Mouse (Mus musculus) small intestine, adult 2 months (tissue): ENCODE measurements around the gene Ccdc124. TPM values are rescaled to one million over a fixed set of nuclear protein-coding genes. Genes with fewer than 3 reads are reported as not detected.

ENCODE experiments used
- H3K27ac ChIP-seq: fragments of 200-500 bp; 2 replicates; pipeline ENCODE4 v1.5.1; 2012; ENCODE audit warnings: low read depth, low read length, control low read depth, inconsistent platforms; ENCODE audit not compliant: insufficient read depth
- H3K27me3 ChIP-seq: fragments of 200-500 bp; 2 replicates; pipeline ENCODE4 v1.6.1; 2012; ENCODE audit warnings: mild to moderate bottlenecking, moderate library complexity, low read length, inconsistent platforms; ENCODE audit not compliant: control insufficient read depth, insufficient read depth
- H3K36me3 ChIP-seq: fragments of 200-500 bp; 2 replicates; pipeline ENCODE4 v1.6.1; 2012; ENCODE audit warnings: mild to moderate bottlenecking, low read length, control low read depth, inconsistent platforms; ENCODE audit not compliant: control insufficient read depth, insufficient read depth
- H3K4me1 ChIP-seq: fragments of 200-500 bp; 2 replicates; pipeline ENCODE4 v1.6.1; 2012; ENCODE audit warnings: low read length, inconsistent platforms, mixed read lengths; ENCODE audit not compliant: control insufficient read depth, insufficient read depth, insufficient read length
- H3K4me3 ChIP-seq: fragments of 200-500 bp; 2 replicates; pipeline ENCODE4 v1.5.1; 2012; ENCODE audit warnings: low read depth, mild to moderate bottlenecking, control low read depth, inconsistent platforms, low read length, moderate library complexity
- CTCF ChIP-seq: fragments of 200-500 bp; IDR thresholded peaks from 2 replicates; pipeline ENCODE4 v1.5.1; 2012; ENCODE audit warnings: low read depth, mild to moderate bottlenecking, control low read depth, inconsistent platforms, low read length, moderate library complexity, mixed read lengths; ENCODE audit not compliant: insufficient replicate concordance, insufficient read length; ENCODE audit errors: extremely low read depth
- POLR2A ChIP-seq: fragments of 200-500 bp; IDR thresholded peaks from 2 replicates; pipeline ENCODE4 v1.6.1; 2012; ENCODE audit warnings: low read depth, mild to moderate bottlenecking, control low read depth, inconsistent platforms, low read length, moderate library complexity
- WGBS: fragments of 180-500 bp; shearing (Covaris S2); methylation state at CpG from one replicate; pipeline ENCODE4 v1.1.7; 2018; 5-methylcytosine and 5-hydroxymethylcytosine counted together
- polyA plus RNA-seq: library from polyadenylated mRNA; depleted of rRNA; stranded (reverse); fragments of >200 nt; gene quantifications from 2 replicates; pipeline ENCODE4 v1.2.3, GENCODE M21; 2012

Gene Ccdc124
- polyA plus RNA-seq, 1 experiment = 64.7 TPM

GRCm38 (mm10) chr8:70838654-70839407 lies 34.9 kb downstream of the Ccdc124 start:
- H3K36me3 ChIP-seq = peaks cover 9% of the 10 kb centered on the region; the same call in 1 of the 2 replicates
- H3K27me3 ChIP-seq = no peaks in the 10 kb centered on the region
- H3K4me3 ChIP-seq = peak overlapping the region; percentile 72
- TF ChIP-seq CTCF (no peak), POLR2A (no peak)
- H3K27ac ChIP-seq = peak overlapping the region; percentile 87
- WGBS = 1% methylated on average over 66 of the region's 66 CpGs
- peaks cover 11% of the 10 kb centered on the region for H3K4me1 ChIP-seq

DNA sequence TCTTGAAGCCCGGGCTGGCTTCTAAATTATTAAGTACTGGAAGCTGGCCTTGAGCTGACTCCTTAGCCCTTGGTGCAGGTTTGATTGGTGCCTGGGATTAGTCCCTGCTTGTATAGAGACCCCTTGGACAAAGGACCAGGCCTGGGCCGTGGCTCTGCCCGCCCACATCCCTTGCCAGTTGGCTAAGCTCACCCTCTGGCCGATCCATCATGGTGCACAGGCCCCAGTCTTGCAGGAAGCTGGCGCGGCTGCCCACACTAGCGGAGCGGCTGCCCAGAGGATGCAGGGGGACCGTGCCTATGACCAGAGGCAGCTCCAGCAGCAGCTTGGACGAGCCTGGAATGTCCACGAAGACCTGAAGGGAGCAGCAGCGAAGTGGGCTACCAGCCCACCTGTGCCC lies 37.1 kb downstream of the Ccdc124 start:
- peaks cover 9% of the 10 kb centered on the region; the same call in 1 of the 2 replicates for H3K36me3 ChIP-seq
- H3K4me3 ChIP-seq = no peak overlapping the region
- no peaks in the 10 kb centered on the region for H3K27me3 ChIP-seq
- H3K4me1 ChIP-seq = peaks cover 17% of the 10 kb centered on the region
- WGBS = 90% methylated on average over 12 of the region's 12 CpGs
- TF ChIP-seq POLR2A (no peak), CTCF (no peak)
- no peak overlapping the region for H3K27ac ChIP-seq

GRCm38 (mm10) chr8:70834071-70834470 lies 39.7 kb downstream of the Ccdc124 start:
- Histone ChIP-seq H3K27ac (no peak overlapping the region), H3K4me1 (peaks cover 11% of the 10 kb centered on the region), H3K36me3 (peaks cover 9% of the 10 kb centered on the region; the same call in 1 of the 2 replicates), H3K4me3 (no peak overlapping the region), H3K27me3 (no peaks in the 10 kb centered on the region)
- WGBS = 93% methylated on average over 3 of the region's 3 CpGs
- no peak for TF ChIP-seq CTCF
- TF ChIP-seq POLR2A = no peak

DNA sequence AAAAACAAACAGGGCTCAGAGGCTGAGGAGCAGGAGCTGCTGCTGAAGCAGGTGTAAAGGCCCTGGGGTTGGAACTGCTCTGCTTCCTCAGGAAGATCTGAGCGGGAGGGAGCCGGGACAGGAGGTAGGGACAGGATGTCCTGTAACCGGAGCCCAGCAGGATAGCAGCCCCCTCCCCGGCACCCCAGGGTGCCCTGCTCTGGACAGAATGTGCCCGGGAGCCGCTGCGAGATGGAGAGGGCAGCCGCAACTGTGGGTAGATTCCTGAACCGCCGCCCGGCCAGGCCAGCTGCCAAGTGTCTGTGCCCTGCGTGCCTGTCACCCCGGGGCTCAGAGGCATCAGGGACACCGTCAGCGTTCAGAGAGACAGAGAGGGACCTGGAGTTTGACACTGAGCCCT lies 40.2 kb downstream of the Ccdc124 start:
- Histone ChIP-seq H3K27me3 (no peaks in the 10 kb centered on the region), H3K36me3 (peaks cover 9% of the 10 kb centered on the region; the same call in 1 of the 2 replicates), H3K4me3 (no peak overlapping the region), H3K4me1 (peaks cover 8% of the 10 kb centered on the region), H3K27ac (peak overlapping the region; percentile 33; the same call in 1 of the 2 replicates)
- WGBS = 54% methylated on average over 15 of the region's 15 CpGs
- TF ChIP-seq POLR2A (no peak), CTCF (no peak)

DNA sequence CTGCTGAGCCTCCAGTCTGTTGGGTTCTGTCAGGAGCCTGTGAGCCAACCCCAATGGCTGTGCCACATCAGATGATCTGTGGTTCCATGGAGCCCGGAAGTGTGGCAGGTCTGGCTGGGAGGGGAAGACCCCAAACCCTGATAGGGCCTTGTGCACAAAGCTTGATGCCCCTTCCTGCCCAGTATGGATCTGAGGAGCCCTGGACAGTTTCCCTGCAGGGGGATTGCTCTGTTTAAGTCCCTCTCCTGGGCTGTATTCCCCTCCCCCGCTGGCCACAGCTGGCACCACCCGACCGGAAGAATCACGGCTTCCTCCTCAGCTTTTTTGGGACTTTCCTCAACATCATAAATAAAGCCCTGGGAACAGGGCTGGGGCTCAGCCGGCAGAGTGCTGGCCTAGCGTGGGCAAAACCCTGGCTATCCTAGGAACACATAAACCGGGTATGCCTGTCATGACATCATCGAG lies 40.7 kb downstream of the Ccdc124 start:
- 54% methylated on average over 9 of the region's 9 CpGs for WGBS
- peaks cover 9% of the 10 kb centered on the region; the same call in 1 of the 2 replicates for H3K36me3 ChIP-seq
- no peak overlapping the region for H3K4me3 ChIP-seq
- H3K27ac ChIP-seq = peak overlapping the region; percentile 33; the same call in 1 of the 2 replicates
- H3K27me3 ChIP-seq = no peaks in the 10 kb centered on the region
- no peak for TF ChIP-seq POLR2A
- no peak for TF ChIP-seq CTCF
- peaks cover 6% of the 10 kb centered on the region for H3K4me1 ChIP-seq

GRCm38 (mm10) chr8:70832371-70832770 lies 41.4 kb downstream of the Ccdc124 start:
- H3K36me3 ChIP-seq = peaks cover 9% of the 10 kb centered on the region; the same call in 1 of the 2 replicates
- WGBS = 82% methylated on average over 11 of the region's 11 CpGs
- H3K4me3 ChIP-seq = no peak overlapping the region
- peaks cover 6% of the 10 kb centered on the region for H3K4me1 ChIP-seq
- H3K27me3 ChIP-seq = no peaks in the 10 kb centered on the region
- H3K27ac ChIP-seq = no peak overlapping the region
- no peak for TF ChIP-seq CTCF
- TF ChIP-seq POLR2A = no peak

DNA sequence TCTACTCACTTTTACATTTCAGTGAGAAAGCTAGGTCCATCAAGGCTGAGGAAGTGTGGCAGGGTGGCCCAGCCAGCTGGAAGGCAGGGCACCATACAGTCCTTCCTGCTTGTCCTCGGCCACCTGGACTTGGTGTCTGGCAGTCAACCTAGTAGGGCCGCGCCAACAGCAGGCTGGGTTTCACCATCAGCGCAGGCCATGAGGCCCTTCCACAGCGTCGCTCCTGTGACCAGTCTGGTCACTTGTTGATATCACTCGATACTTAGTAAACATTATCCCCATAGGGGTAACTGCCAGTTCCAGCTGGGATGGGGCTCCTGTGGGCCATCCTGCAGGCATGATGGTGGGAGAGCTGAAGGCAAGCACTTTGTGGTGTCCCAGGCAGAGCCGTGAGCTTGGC lies 42.2 kb downstream of the Ccdc124 start:
- no peak overlapping the region for H3K4me3 ChIP-seq
- TF ChIP-seq CTCF = no peak
- no peak for TF ChIP-seq POLR2A
- peaks cover 6% of the 10 kb centered on the region for H3K4me1 ChIP-seq
- 81% methylated on average over 8 of the region's 8 CpGs for WGBS
- H3K36me3 ChIP-seq = peaks cover 9% of the 10 kb centered on the region; the same call in 1 of the 2 replicates
- H3K27me3 ChIP-seq = no peaks in the 10 kb centered on the region
- H3K27ac ChIP-seq = no peak overlapping the region
